Mouse (Mus musculus): ENCODE results near the gene Trpm3. TPM values are rescaled to one million over a fixed set of nuclear protein-coding genes. Genes with fewer than 3 reads are reported as not detected.

The Trpm3 gene
- polyA plus RNA-seq, 1 experiment from 2014 or later, result 1.7 TPM

GRCm38 (mm10) chr19:23035786-23036185 is 896.9 kb downstream of the Trpm3 start:
- Histone ChIP-seq H3K9me3 (no peaks in the 10 kb centered on the region), H3K4me2 (no peak overlapping the region), H3K27ac (no peak overlapping the region), H3K36me3 (no peaks in the 10 kb centered on the region), H3K27me3 (no peaks in the 10 kb centered on the region), H3K4me1 (no peaks in the 10 kb centered on the region), H3K4me3 (no peak overlapping the region), H3K9ac (no peak overlapping the region)
- ATAC-seq (ENCODE audit: insufficient number of reproducible peaks, insufficient read depth, low FRiP score, low TSS enrichment, low read depth), result no peak
- 82% methylated on average over 3 of the region's 3 CpGs for WGBS

- no peak for ATAC-seq (ENCODE audit: insufficient number of reproducible peaks, insufficient read depth, low FRiP score, low TSS enrichment, low read depth)
- Histone ChIP-seq H3K27me3 (no peaks in the 10 kb centered on the region), H3K4me3 (no peak overlapping the region), H3K9ac (no peak overlapping the region), H3K36me3 (no peaks in the 10 kb centered on the region), H3K9me3 (no peaks in the 10 kb centered on the region), H3K27ac (no peak overlapping the region), H3K4me1 (no peaks in the 10 kb centered on the region), H3K4me2 (no peak overlapping the region)
- 49% methylated on average over 11 of the region's 11 CpGs for WGBS
Measured at GRCm38 (mm10) chr19:23036782-23037477, 898.1 kb downstream of the Trpm3 start.

GRCm38 (mm10) chr19:23037499-23037898 is 898.7 kb downstream of the Trpm3 start:
- no peak for ATAC-seq (ENCODE audit: insufficient number of reproducible peaks, insufficient read depth, low FRiP score, low TSS enrichment, low read depth)
- H3K27ac ChIP-seq, result no peak overlapping the region
- H3K4me2 ChIP-seq, result no peak overlapping the region
- H3K4me3 ChIP-seq, result no peak overlapping the region
- no peaks in the 10 kb centered on the region for H3K9me3 ChIP-seq
- H3K9ac ChIP-seq, result no peak overlapping the region
- no peaks in the 10 kb centered on the region for H3K4me1 ChIP-seq
- no peaks in the 10 kb centered on the region for H3K36me3 ChIP-seq
- no peaks in the 10 kb centered on the region for H3K27me3 ChIP-seq
- 83% methylated on average over 14 of the region's 14 CpGs for WGBS

GRCm38 (mm10) chr19:23038321-23038720 is 899.5 kb downstream of the Trpm3 start:
- H3K4me1 ChIP-seq, result no peaks in the 10 kb centered on the region
- no peak for ATAC-seq (ENCODE audit: insufficient number of reproducible peaks, insufficient read depth, low FRiP score, low TSS enrichment, low read depth)
- 88% methylated on average over 2 of the region's 2 CpGs for WGBS
- no peak overlapping the region for H3K4me3 ChIP-seq
- no peaks in the 10 kb centered on the region for H3K27me3 ChIP-seq
- no peak overlapping the region for H3K9ac ChIP-seq
- no peak overlapping the region for H3K27ac ChIP-seq
- no peak overlapping the region for H3K4me2 ChIP-seq
- H3K36me3 ChIP-seq, result no peaks in the 10 kb centered on the region
- no peaks in the 10 kb centered on the region for H3K9me3 ChIP-seq

GRCm38 (mm10) chr19:23041483-23042167 is 902.8 kb downstream of the Trpm3 start:
- 64% methylated on average over 6 of the region's 6 CpGs for WGBS
- no peak overlapping the region for H3K4me3 ChIP-seq
- no peak overlapping the region for H3K27ac ChIP-seq
- 0 out of 2 replicates have a peak, but pooled peaks cover 2% of the 10 kb centered on the region for H3K4me1 ChIP-seq
- ATAC-seq (ENCODE audit: insufficient number of reproducible peaks, insufficient read depth, low FRiP score, low TSS enrichment, low read depth), result no peak
- no peaks in the 10 kb centered on the region for H3K9me3 ChIP-seq
- H3K36me3 ChIP-seq, result no peaks in the 10 kb centered on the region
- H3K9ac ChIP-seq, result no peak overlapping the region
- H3K27me3 ChIP-seq, result no peaks in the 10 kb centered on the region
- no peak overlapping the region for H3K4me2 ChIP-seq

GRCm38 (mm10) chr19:23042168-23042733 is 903.4 kb downstream of the Trpm3 start:
- Histone ChIP-seq H3K4me2 (no peak overlapping the region), H3K27me3 (no peaks in the 10 kb centered on the region), H3K36me3 (no peaks in the 10 kb centered on the region), H3K9ac (no peak overlapping the region), H3K9me3 (no peaks in the 10 kb centered on the region), H3K4me3 (no peak overlapping the region), H3K27ac (no peak overlapping the region), H3K4me1 (0 out of 2 replicates have a peak, but pooled peaks cover 2% of the 10 kb centered on the region)
- WGBS, result 58% methylated on average over 6 of the region's 6 CpGs
- no peak for ATAC-seq (ENCODE audit: insufficient number of reproducible peaks, insufficient read depth, low FRiP score, low TSS enrichment, low read depth)

- no peak overlapping the region for H3K27ac ChIP-seq
- no peaks in the 10 kb centered on the region for H3K9me3 ChIP-seq
- H3K27me3 ChIP-seq, result no peaks in the 10 kb centered on the region
- H3K4me3 ChIP-seq, result no peak overlapping the region
- no peak for ATAC-seq (ENCODE audit: insufficient number of reproducible peaks, insufficient read depth, low FRiP score, low TSS enrichment, low read depth)
- H3K4me1 ChIP-seq, result 0 out of 2 replicates have a peak, but pooled peaks cover 2% of the 10 kb centered on the region
- H3K36me3 ChIP-seq, result no peaks in the 10 kb centered on the region
- no peak overlapping the region for H3K4me2 ChIP-seq
- H3K9ac ChIP-seq, result no peak overlapping the region
Measured at GRCm38 (mm10) chr19:23043699-23044098, 904.9 kb downstream of the Trpm3 start.

MicroRNA genes within 50 kb of the gene (microRNA counts, 519-probe panel; counts per million panel counts)
- microRNA mmu-miR-204, result 2,908 counts per million, percentile 68 among the panel's probes with 10 or more counts

Small RNAs within 50 kb of the gene (microRNA-seq; reads per million reads assigned to microRNA genes)
- 181 reads per million, percentile 61 among the genes with 10 or more reads in this experiment for gene Mir204

Measured in embryonic facial prominence, embryonic 13.5 days (tissue).